Mouse (Mus musculus) forebrain, embryonic 15.5 days (tissue): ENCODE data around the gene Zfyve21. TPM values are rescaled to one million over a fixed set of nuclear protein-coding genes. Genes with fewer than 3 reads are reported as not detected.
A peak's percentile ranks its signal among the peaks of the same experiment; 100 is the strongest.

Experiments
- ATAC-seq: fragments of 200-750 bp; cut with Nextera tagmentation; replicated peaks from 2 replicates; pipeline ENCODE4 v1.8.0; 2017; ENCODE audit warnings: mild to moderate bottlenecking, moderate TSS enrichment, moderate library complexity
- H3K27ac ChIP-seq: fragments of 300-500 bp; sonication (generic); replicated peaks from 2 replicates; pipeline ENCODE4 v1.5.1; 2015; ENCODE audit warnings: mild to moderate bottlenecking, inconsistent platforms
- H3K27me3 ChIP-seq: fragments of 300-500 bp; sonication (generic); 2 replicates; pipeline ENCODE4 v1.6.1; 2015; ENCODE audit warnings: inconsistent platforms
- H3K36me3 ChIP-seq: fragments of 300-500 bp; sonication (generic); 2 replicates; pipeline ENCODE4 v1.6.1; 2015; ENCODE audit warnings: mild to moderate bottlenecking, inconsistent platforms
- H3K4me1 ChIP-seq: fragments of 300-500 bp; sonication (generic); 2 replicates; pipeline ENCODE4 v1.6.1; 2015; ENCODE audit warnings: inconsistent platforms
- H3K4me2 ChIP-seq: fragments of 300-500 bp; sonication (generic); replicated peaks from 2 replicates; pipeline ENCODE4 v1.6.1; 2015; ENCODE audit warnings: mild to moderate bottlenecking, inconsistent platforms
- H3K4me3 ChIP-seq: fragments of 300-500 bp; sonication (generic); 2 replicates; pipeline ENCODE4 v1.5.1; 2015; ENCODE audit warnings: mild to moderate bottlenecking, inconsistent platforms
- H3K9ac ChIP-seq: fragments of 300-500 bp; sonication (generic); replicated peaks from 2 replicates; pipeline ENCODE4 v1.6.1; 2015; ENCODE audit warnings: mild to moderate bottlenecking, inconsistent platforms
- H3K9me3 ChIP-seq: fragments of 300-500 bp; sonication (generic); 2 replicates; pipeline ENCODE4 v1.6.1; 2016; ENCODE audit warnings: inconsistent platforms
- WGBS: fragments of 180-500 bp; shearing (Covaris S2); methylation state at CpG from one replicate; pipeline ENCODE4 v1.1.7; 2015; ENCODE audit warnings: mixed read lengths; 5-methylcytosine and 5-hydroxymethylcytosine counted together
- polyA plus RNA-seq: library from polyadenylated mRNA; unstranded; fragments of >200 nt; fragmentation: Nextera tagmentation; extraction: Ambion mirVana; gene quantifications from 2 replicates; pipeline ENCODE4 v1.2.1, GENCODE M21; 2015

Gene Zfyve21
- polyA plus RNA-seq, 1 experiment from 2014 or later, result 41.7 TPM

GRCm38 (mm10) chr12:111787015-111787414 is 27.0 kb upstream of the Zfyve21 start:
- Histone ChIP-seq H3K9ac (no peak overlapping the region), H3K27me3 (no peaks in the 10 kb centered on the region), H3K4me1 (peaks cover 3% of the 10 kb centered on the region), H3K9me3 (no peaks in the 10 kb centered on the region), H3K4me2 (no peak overlapping the region), H3K4me3 (no peak overlapping the region), H3K27ac (no peak overlapping the region), H3K36me3 (peaks cover 86% of the 10 kb centered on the region)
- 97% methylated on average over 6 of the region's 6 CpGs for WGBS
- ATAC-seq, result no peak

GRCm38 (mm10) chr12:111790090-111790489 is 23.9 kb upstream of the Zfyve21 start:
- Histone ChIP-seq H3K27ac (no peak overlapping the region), H3K36me3 (peaks cover 87% of the 10 kb centered on the region), H3K27me3 (no peaks in the 10 kb centered on the region), H3K9me3 (no peaks in the 10 kb centered on the region), H3K4me2 (no peak overlapping the region), H3K4me3 (no peak overlapping the region), H3K9ac (no peak overlapping the region), H3K4me1 (peaks cover 3% of the 10 kb centered on the region)
- ATAC-seq, result no peak
- WGBS, result 93% methylated on average over 5 of the region's 5 CpGs

GRCm38 (mm10) chr12:111790631-111791030 is 23.3 kb upstream of the Zfyve21 start:
- Histone ChIP-seq H3K27me3 (no peaks in the 10 kb centered on the region), H3K27ac (peak overlapping the region; percentile 87; the same call in 1 of the 2 replicates), H3K36me3 (peaks cover 87% of the 10 kb centered on the region), H3K4me1 (peaks cover 3% of the 10 kb centered on the region), H3K9ac (no peak overlapping the region), H3K4me2 (no peak overlapping the region), H3K4me3 (no peak overlapping the region), H3K9me3 (no peaks in the 10 kb centered on the region)
- WGBS, result 95% methylated on average over 7 of the region's 7 CpGs
- no peak for ATAC-seq

GRCm38 (mm10) chr12:111791474-111792104 is 22.4 kb upstream of the Zfyve21 start:
- H3K4me1 ChIP-seq, result peaks cover 3% of the 10 kb centered on the region
- H3K4me3 ChIP-seq, result no peak overlapping the region
- H3K27ac ChIP-seq, result peak overlapping the region; percentile 87
- peaks cover 86% of the 10 kb centered on the region for H3K36me3 ChIP-seq
- no peak overlapping the region for H3K4me2 ChIP-seq
- 79% methylated on average over 13 of the region's 13 CpGs for WGBS
- no peaks in the 10 kb centered on the region for H3K9me3 ChIP-seq
- H3K27me3 ChIP-seq, result no peaks in the 10 kb centered on the region
- no peak for ATAC-seq
- H3K9ac ChIP-seq, result no peak overlapping the region

- Histone ChIP-seq H3K9me3 (no peaks in the 10 kb centered on the region), H3K27ac (no peak overlapping the region), H3K4me2 (no peak overlapping the region), H3K9ac (no peak overlapping the region), H3K36me3 (peaks cover 72% of the 10 kb centered on the region), H3K27me3 (no peaks in the 10 kb centered on the region), H3K4me3 (no peak overlapping the region), H3K4me1 (peaks cover 3% of the 10 kb centered on the region)
- no peak for ATAC-seq
- WGBS, result 89% methylated on average over 21 of the region's 22 CpGs
Measured at GRCm38 (mm10) chr12:111794102-111794501, 19.9 kb upstream of the Zfyve21 start.

GRCm38 (mm10) chr12:111794526-111795179 is 19.3 kb upstream of the Zfyve21 start:
- Histone ChIP-seq H3K4me1 (peaks cover 3% of the 10 kb centered on the region), H3K27ac (no peak overlapping the region), H3K9me3 (no peaks in the 10 kb centered on the region), H3K27me3 (no peaks in the 10 kb centered on the region), H3K9ac (no peak overlapping the region), H3K36me3 (peaks cover 68% of the 10 kb centered on the region), H3K4me2 (no peak overlapping the region), H3K4me3 (no peak overlapping the region)
- ATAC-seq, result no peak
- WGBS, result 95% methylated on average over 18 of the region's 18 CpGs

GRCm38 (mm10) chr12:111795180-111795895 is 18.6 kb upstream of the Zfyve21 start:
- peaks cover 61% of the 10 kb centered on the region for H3K36me3 ChIP-seq
- no peak for ATAC-seq
- 91% methylated on average over 28 of the region's 28 CpGs for WGBS

GRCm38 (mm10) chr12:111797251-111797650 is 16.7 kb upstream of the Zfyve21 start:
- Histone ChIP-seq H3K9me3 (no peaks in the 10 kb centered on the region), H3K4me3 (no peak overlapping the region), H3K4me2 (no peak overlapping the region), H3K27me3 (no peaks in the 10 kb centered on the region), H3K4me1 (no peaks in the 10 kb centered on the region), H3K36me3 (peaks cover 61% of the 10 kb centered on the region), H3K27ac (no peak overlapping the region), H3K9ac (no peak overlapping the region)
- no peak for ATAC-seq
- 88% methylated on average over 8 of the region's 8 CpGs for WGBS

More at GRCm38 (mm10) chr12:111795180-111795895, 18.6 kb upstream of the Zfyve21 start:
- no peak overlapping the region for H3K9ac ChIP-seq
- H3K4me1 ChIP-seq, result peaks cover 3% of the 10 kb centered on the region
- no peak overlapping the region for H3K27ac ChIP-seq
- H3K4me2 ChIP-seq, result no peak overlapping the region
- no peak overlapping the region for H3K4me3 ChIP-seq
- no peaks in the 10 kb centered on the region for H3K9me3 ChIP-seq
- no peaks in the 10 kb centered on the region for H3K27me3 ChIP-seq

GRCm38 (mm10) chr12:111798493-111798892 is 15.5 kb upstream of the Zfyve21 start:
- H3K4me2 ChIP-seq, result no peak overlapping the region
- H3K9me3 ChIP-seq, result no peaks in the 10 kb centered on the region
- no peak overlapping the region for H3K27ac ChIP-seq
- no peak overlapping the region for H3K4me3 ChIP-seq
- ATAC-seq, result no peak
- no peaks in the 10 kb centered on the region for H3K4me1 ChIP-seq
- 91% methylated on average over 13 of the region's 13 CpGs for WGBS
- peaks cover 57% of the 10 kb centered on the region for H3K36me3 ChIP-seq
- H3K27me3 ChIP-seq, result no peaks in the 10 kb centered on the region
- no peak overlapping the region for H3K9ac ChIP-seq

- no peaks in the 10 kb centered on the region for H3K27me3 ChIP-seq
- no peaks in the 10 kb centered on the region for H3K9me3 ChIP-seq
- 89% methylated on average over 10 of the region's 10 CpGs for WGBS
- H3K4me1 ChIP-seq, result no peaks in the 10 kb centered on the region
- no peak overlapping the region for H3K4me3 ChIP-seq
- H3K36me3 ChIP-seq, result peaks cover 49% of the 10 kb centered on the region
- no peak for ATAC-seq
- H3K27ac ChIP-seq, result no peak overlapping the region
- no peak overlapping the region for H3K4me2 ChIP-seq
- no peak overlapping the region for H3K9ac ChIP-seq
Measured at GRCm38 (mm10) chr12:111800459-111801183, 13.3 kb upstream of the Zfyve21 start.

- Histone ChIP-seq H3K27ac (no peak overlapping the region), H3K27me3 (no peaks in the 10 kb centered on the region), H3K9ac (no peak overlapping the region), H3K4me1 (no peaks in the 10 kb centered on the region), H3K4me2 (no peak overlapping the region), H3K36me3 (peaks cover 51% of the 10 kb centered on the region), H3K9me3 (no peaks in the 10 kb centered on the region), H3K4me3 (no peak overlapping the region)
- no peak for ATAC-seq
- 88% methylated on average over 5 of the region's 5 CpGs for WGBS
Measured at GRCm38 (mm10) chr12:111803538-111803937, 10.4 kb upstream of the Zfyve21 start.

GRCm38 (mm10) chr12:111808775-111809174 is 5.2 kb upstream of the Zfyve21 start:
- Histone ChIP-seq H3K27me3 (no peaks in the 10 kb centered on the region), H3K9me3 (no peaks in the 10 kb centered on the region), H3K4me2 (no peak overlapping the region), H3K36me3 (peaks cover 31% of the 10 kb centered on the region), H3K9ac (no peak overlapping the region), H3K27ac (peak overlapping the region; percentile 76; the same call in 1 of the 2 replicates), H3K4me3 (no peak overlapping the region), H3K4me1 (peaks cover 20% of the 10 kb centered on the region)
- 93% methylated on average over 6 of the region's 6 CpGs for WGBS
- ATAC-seq, result no peak
